Mouse (Mus musculus): Measurements from ENCODE around the gene Ccdc148.

DNA sequence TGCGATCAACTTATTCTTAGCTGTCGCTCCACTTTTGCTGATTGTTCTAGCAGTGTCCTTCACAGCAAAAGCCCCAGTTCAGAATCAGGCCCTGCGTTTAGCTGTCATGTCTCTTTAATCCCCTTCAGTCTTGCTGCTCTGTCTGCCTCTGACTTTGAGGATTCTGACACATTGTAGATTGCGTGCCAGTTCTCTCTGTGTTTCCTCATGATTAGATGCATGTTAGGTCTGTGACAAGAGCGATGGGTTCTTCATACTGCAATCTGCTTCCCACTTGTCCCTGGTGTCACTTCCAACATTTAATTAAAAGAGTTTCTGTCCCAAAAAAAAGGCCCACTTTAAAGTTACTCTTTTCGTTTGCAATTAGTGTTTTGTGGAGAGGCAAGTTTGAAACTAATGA is 126.2 kb downstream of the Ccdc148 start:
- no peak for TF ChIP-seq MYOG (IDR thresholded peaks at IDR 0.05; ENCODE audit: control insufficient read depth in 1 of 3, insufficient read depth in 1 of 3, insufficient read length in 2 of 3, low read depth in 2 of 3)
- TF ChIP-seq POLR2A (IDR thresholded peaks at IDR 0.05; ENCODE audit: insufficient read length, low read depth), result no peak
- TF ChIP-seq E2F4 (IDR thresholded peaks at IDR 0.05; ENCODE audit: insufficient read depth), result no peak
- TF ChIP-seq USF1 (IDR thresholded peaks at IDR 0.05; ENCODE audit: low read depth), result no peak
- no peak for TF ChIP-seq TCF12 (IDR thresholded peaks at IDR 0.05; ENCODE audit: insufficient read depth, poor library complexity, severe bottlenecking)

All from myocyte (in vitro differentiated cells).